Mouse (Mus musculus) limb, embryonic 12.5 days (tissue): Measurements from ENCODE around the gene Gm20388. TPM values are rescaled to one million over a fixed set of nuclear protein-coding genes. Genes with fewer than 3 reads are reported as not detected.
A peak's percentile ranks its signal among the peaks of the same experiment; 100 is the strongest.

Source experiments
- ATAC-seq: fragments of 200-750 bp; cut with Nextera tagmentation; 2 replicates; pipeline ENCODE4 v1.8.0; 2017; ENCODE audit warnings: low read depth, moderate TSS enrichment; ENCODE audit not compliant: insufficient number of reproducible peaks, insufficient read depth, low FRiP score, low TSS enrichment
- H3K27ac ChIP-seq: fragments of 300-500 bp; sonication (generic); 2 replicates; pipeline ENCODE4 v1.5.1; 2016; ENCODE audit warnings: mild to moderate bottlenecking, moderate library complexity
- H3K27me3 ChIP-seq: fragments of 300-500 bp; sonication (generic); 2 replicates; pipeline ENCODE4 v1.6.1; 2016; ENCODE audit warnings: mild to moderate bottlenecking, moderate library complexity
- H3K36me3 ChIP-seq: fragments of 300-500 bp; sonication (generic); 2 replicates; pipeline ENCODE4 v1.6.1; 2016; ENCODE audit warnings: mild to moderate bottlenecking, moderate library complexity
- H3K4me1 ChIP-seq: fragments of 300-500 bp; sonication (generic); replicated peaks from 2 replicates; pipeline ENCODE4 v1.6.1; 2016
- H3K4me2 ChIP-seq: fragments of 300-500 bp; sonication (generic); 2 replicates; pipeline ENCODE4 v1.6.1; 2016; ENCODE audit warnings: mild to moderate bottlenecking, moderate library complexity
- H3K4me3 ChIP-seq: fragments of 300-500 bp; sonication (generic); replicated peaks from 2 replicates; pipeline ENCODE4 v1.5.1; 2016; ENCODE audit warnings: mild to moderate bottlenecking
- H3K9ac ChIP-seq: fragments of 300-500 bp; sonication (generic); replicated peaks from 2 replicates; pipeline ENCODE4 v1.6.1; 2016; ENCODE audit warnings: mild to moderate bottlenecking, moderate library complexity
- H3K9me3 ChIP-seq: fragments of 300-500 bp; sonication (generic); 2 replicates; pipeline ENCODE4 v1.6.1; 2016; ENCODE audit warnings: mild to moderate bottlenecking, moderate library complexity
- WGBS: fragments of 180-500 bp; shearing (Covaris S2); methylation state at CpG from one replicate; pipeline ENCODE4 v1.1.7; 2016; 5-methylcytosine and 5-hydroxymethylcytosine counted together
- polyA plus RNA-seq: library from polyadenylated mRNA; unstranded; fragments of >200 nt; fragmentation: Nextera tagmentation; extraction: Ambion mirVana; gene quantifications from 2 replicates; pipeline ENCODE4 v1.2.1, GENCODE M21; 2016

Gene Gm20388
- polyA plus RNA-seq, 1 experiment from 2014 or later = not detected

- H3K4me2 ChIP-seq = no peak overlapping the region
- no peak overlapping the region for H3K9ac ChIP-seq
- no peaks in the 10 kb centered on the region for H3K4me1 ChIP-seq
- ATAC-seq = no peak
- no peaks in the 10 kb centered on the region for H3K27me3 ChIP-seq
- no peak overlapping the region for H3K27ac ChIP-seq
- no peaks in the 10 kb centered on the region for H3K9me3 ChIP-seq
- H3K4me3 ChIP-seq = no peak overlapping the region
- WGBS = 93% methylated on average over 8 of the region's 8 CpGs
- H3K36me3 ChIP-seq = peaks cover 84% of the 10 kb centered on the region
These were observed 746.8 kb downstream of the Gm20388 start for GRCm38 (mm10) chr8:120657415-120657814.

DNA sequence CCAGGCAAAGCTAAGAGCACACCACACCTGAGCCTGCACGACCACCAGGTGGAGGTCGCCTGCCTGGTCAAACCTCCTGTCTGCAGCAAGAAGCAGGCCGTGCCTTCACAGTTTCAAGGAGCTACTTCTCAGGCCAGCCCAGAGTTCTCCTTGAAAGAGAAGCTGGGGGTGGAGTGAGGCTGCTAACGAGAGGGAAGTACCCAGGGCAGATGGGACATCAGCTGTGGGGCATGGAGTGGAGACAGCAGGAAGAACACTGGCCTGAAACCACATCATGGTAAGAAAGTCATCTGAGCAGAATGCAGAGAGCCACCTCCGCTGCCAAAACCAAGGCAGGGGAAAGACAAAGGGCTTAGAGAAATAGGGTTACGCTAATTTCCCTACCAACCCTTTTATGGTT lies 753.9 kb downstream of the Gm20388 start:
- H3K9ac ChIP-seq = no peak overlapping the region
- no peak for ATAC-seq
- H3K4me1 ChIP-seq = peaks cover 35% of the 10 kb centered on the region
- H3K9me3 ChIP-seq = no peaks in the 10 kb centered on the region
- peaks cover 41% of the 10 kb centered on the region for H3K36me3 ChIP-seq
- WGBS = 80% methylated on average over 6 of the region's 6 CpGs
- no peak overlapping the region for H3K4me3 ChIP-seq
- no peak overlapping the region for H3K4me2 ChIP-seq
- no peaks in the 10 kb centered on the region for H3K27me3 ChIP-seq
- H3K27ac ChIP-seq = no peak overlapping the region

GRCm38 (mm10) chr8:120665726-120666455 lies 755.2 kb downstream of the Gm20388 start:
- peak overlapping the region; percentile 88 for H3K4me2 ChIP-seq
- ATAC-seq = no peak
- 77% methylated on average over 3 of the region's 3 CpGs for WGBS
- peak overlapping the region; percentile 96 for H3K4me3 ChIP-seq
- H3K4me1 ChIP-seq = peaks cover 41% of the 10 kb centered on the region
- H3K27me3 ChIP-seq = no peaks in the 10 kb centered on the region
- H3K36me3 ChIP-seq = peaks cover 42% of the 10 kb centered on the region
- no peaks in the 10 kb centered on the region for H3K9me3 ChIP-seq
- peak overlapping the region; percentile 95; the same call in 1 of the 2 replicates for H3K9ac ChIP-seq
- no peak overlapping the region for H3K27ac ChIP-seq

- H3K4me1 ChIP-seq = peaks cover 43% of the 10 kb centered on the region
- ATAC-seq = no peak
- H3K9me3 ChIP-seq = no peaks in the 10 kb centered on the region
- H3K4me3 ChIP-seq = peak overlapping the region; percentile 96
- WGBS = 4% methylated on average over 17 of the region's 17 CpGs
- H3K4me2 ChIP-seq = peak overlapping the region; percentile 88
- no peaks in the 10 kb centered on the region for H3K27me3 ChIP-seq
- H3K36me3 ChIP-seq = peaks cover 48% of the 10 kb centered on the region
- peak overlapping the region; percentile 95 for H3K9ac ChIP-seq
- H3K27ac ChIP-seq = peak overlapping the region; percentile 89
These were observed 756.3 kb downstream of the Gm20388 start for GRCm38 (mm10) chr8:120666807-120667470.

DNA sequence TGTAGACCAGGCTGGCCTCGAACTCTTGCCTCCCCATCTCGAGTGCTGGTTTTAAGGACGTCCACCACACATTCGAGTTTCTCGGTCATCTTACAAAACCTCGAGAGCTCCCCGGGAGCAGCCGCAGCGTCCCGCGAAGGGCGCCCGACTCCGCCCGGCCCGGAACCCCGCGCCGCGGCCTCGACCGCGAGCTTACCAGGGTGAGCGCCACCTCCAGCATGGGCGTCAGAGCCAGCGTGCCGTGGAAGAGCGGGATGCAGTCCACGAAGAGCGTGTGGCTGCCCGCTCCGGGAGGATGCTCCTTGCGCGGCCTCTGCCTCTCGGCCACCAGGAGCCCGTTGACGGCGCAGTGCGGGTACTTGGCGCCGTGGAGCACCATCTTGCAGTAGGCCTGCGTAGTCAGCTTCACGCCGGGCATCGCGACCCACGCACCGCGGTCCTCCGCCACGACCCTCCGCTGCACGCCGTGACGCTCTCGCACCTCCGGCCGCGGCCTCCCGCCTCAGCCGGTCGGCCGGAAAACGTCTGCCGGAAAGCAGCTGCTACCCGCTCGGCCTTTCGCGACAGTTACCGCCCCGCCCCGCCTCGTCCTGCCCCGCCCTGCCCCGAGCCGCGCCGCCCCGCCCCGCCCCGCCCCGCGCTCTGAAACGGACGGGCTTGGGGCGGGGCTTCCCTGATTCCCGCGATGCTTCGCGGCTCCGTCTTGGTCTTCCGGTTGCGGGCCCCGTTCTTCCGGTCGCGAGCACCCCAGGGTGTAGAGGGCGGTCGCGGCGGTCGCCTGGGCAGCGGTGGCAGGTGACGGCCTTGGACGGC lies 757.1 kb downstream of the Gm20388 start, which contains the start of the genes Gm27021 and Cox4i1:
Gene Gm27021, minus strand, starts transcription at position 519 of the 813 bp plus-strand sequence.
Gene Cox4i1, plus strand, starts transcription at position 662 of the 813 bp plus-strand sequence.
- Histone ChIP-seq H3K27ac (peak within 1 kb of the TSS; percentile 89), H3K4me2 (peak within 1 kb of the TSS; percentile 88), H3K9me3 (no peaks in the 10 kb centered on the region), H3K9ac (peak within 1 kb of the TSS; percentile 95), H3K4me3 (peak within 1 kb of the TSS; percentile 96), H3K4me1 (peaks cover 43% of the 10 kb centered on the region), H3K27me3 (no peaks in the 10 kb centered on the region), H3K36me3 (peaks cover 56% of the 10 kb centered on the region)
- ATAC-seq = peak; percentile 81
- WGBS = under 1% methylated on average over 104 of the region's 105 CpGs

GRCm38 (mm10) chr8:120668374-120668905 lies 757.8 kb downstream of the Gm20388 start, which contains the start of gene Emc8:
TSS of gene Emc8 (minus strand) at chr8:120668573.
- Histone ChIP-seq H3K27ac (peak within 1 kb of the TSS; percentile 89), H3K4me2 (peak within 1 kb of the TSS; percentile 88), H3K4me1 (peaks cover 43% of the 10 kb centered on the region), H3K4me3 (peak within 1 kb of the TSS; percentile 96), H3K9ac (peak within 1 kb of the TSS; percentile 95), H3K36me3 (peaks cover 57% of the 10 kb centered on the region), H3K9me3 (no peaks in the 10 kb centered on the region), H3K27me3 (no peaks in the 10 kb centered on the region)
- 0 out of 2 replicates have a peak, but pooled peaks have one; percentile 1 for ATAC-seq
- WGBS = 1% methylated on average over 51 of the region's 51 CpGs

GRCm38 (mm10) chr8:120671775-120672174 lies 761.1 kb downstream of the Gm20388 start:
- Histone ChIP-seq H3K9ac (no peak overlapping the region), H3K4me1 (peaks cover 18% of the 10 kb centered on the region), H3K9me3 (no peaks in the 10 kb centered on the region), H3K4me3 (no peak overlapping the region), H3K36me3 (peaks cover 55% of the 10 kb centered on the region), H3K27ac (no peak overlapping the region), H3K4me2 (no peak overlapping the region), H3K27me3 (no peaks in the 10 kb centered on the region)
- no peak for ATAC-seq
- 84% methylated on average over 6 of the region's 6 CpGs for WGBS

- H3K4me3 ChIP-seq = no peak overlapping the region
- H3K4me2 ChIP-seq = no peak overlapping the region
- H3K27ac ChIP-seq = no peak overlapping the region
- peaks cover 15% of the 10 kb centered on the region for H3K4me1 ChIP-seq
- no peaks in the 10 kb centered on the region for H3K9me3 ChIP-seq
- ATAC-seq = no peak
- H3K27me3 ChIP-seq = no peaks in the 10 kb centered on the region
- peaks cover 55% of the 10 kb centered on the region for H3K36me3 ChIP-seq
- WGBS = 89% methylated on average over 16 of the region's 16 CpGs
- H3K9ac ChIP-seq = no peak overlapping the region
These were observed 762.1 kb downstream of the Gm20388 start for GRCm38 (mm10) chr8:120672626-120673229.

DNA sequence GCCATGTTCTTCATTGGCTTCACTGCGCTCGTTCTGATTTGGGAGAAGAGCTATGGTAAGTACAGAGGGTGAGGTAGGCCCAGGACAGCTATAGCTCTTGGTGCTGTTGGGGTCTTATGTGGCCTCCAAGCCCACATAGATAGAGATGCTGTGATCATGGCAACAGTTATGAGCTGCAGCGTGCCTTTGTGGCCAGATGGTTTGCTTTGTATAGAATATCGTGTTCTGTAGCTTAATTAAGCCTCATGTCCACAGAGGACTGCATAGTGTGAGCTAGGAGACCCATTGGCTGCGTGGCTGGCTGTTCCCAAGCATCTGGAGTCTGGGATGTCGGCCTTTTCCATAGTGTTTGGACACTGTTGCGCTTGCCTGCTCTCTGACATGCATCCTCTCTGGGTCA lies 762.7 kb downstream of the Gm20388 start:
- no peak overlapping the region for H3K4me2 ChIP-seq
- WGBS = 92% methylated on average over 7 of the region's 7 CpGs
- peaks cover 55% of the 10 kb centered on the region for H3K36me3 ChIP-seq
- no peak overlapping the region for H3K4me3 ChIP-seq
- H3K27ac ChIP-seq = no peak overlapping the region
- peaks cover 15% of the 10 kb centered on the region for H3K4me1 ChIP-seq
- H3K9me3 ChIP-seq = no peaks in the 10 kb centered on the region
- no peak overlapping the region for H3K9ac ChIP-seq
- no peak for ATAC-seq
- no peaks in the 10 kb centered on the region for H3K27me3 ChIP-seq

- Histone ChIP-seq H3K4me3 (no peak overlapping the region), H3K36me3 (peaks cover 44% of the 10 kb centered on the region), H3K27ac (no peak overlapping the region), H3K27me3 (peaks cover 8% of the 10 kb centered on the region; the same call in 1 of the 2 replicates), H3K4me1 (peaks cover 4% of the 10 kb centered on the region; the same call in 1 of the 2 replicates), H3K9ac (no peak overlapping the region), H3K9me3 (no peaks in the 10 kb centered on the region), H3K4me2 (no peak overlapping the region)
- no peak for ATAC-seq
- WGBS = 78% methylated on average over 8 of the region's 8 CpGs
These were observed 765.1 kb downstream of the Gm20388 start for GRCm38 (mm10) chr8:120675718-120676117.
